Mouse (Mus musculus): ENCODE measurements at regions not wholly inside any gene's neighbourhood (a gene's known extent, or its start where the extent isn't known, plus 50 kb on each side); places are given as distances from the start of the nearest gene placed in this dataset.

- no peaks in the 10 kb centered on the region for H3K27me3 ChIP-seq (ENCODE audit: control insufficient read depth, insufficient read depth, low read length)
- H3K4me1 ChIP-seq (ENCODE audit: control insufficient read depth, insufficient read depth, low read length), result no peaks in the 10 kb centered on the region
- no peak overlapping the region for H3K9ac ChIP-seq (replicated peaks; ENCODE audit: low read depth, low read length)
- WGBS, result 68% methylated on average over 8 of the region's 8 CpGs
- no peak overlapping the region for H3K4me3 ChIP-seq (ENCODE audit: low read depth, low read length)
- no peak for ATAC-seq (ENCODE audit: low read depth)
- no peak overlapping the region for H3K27ac ChIP-seq (ENCODE audit: low read depth, low read length)
- H3K9me3 ChIP-seq (ENCODE audit: control insufficient read depth, low read length), result no peaks in the 10 kb centered on the region
- no peak overlapping the region for H3K4me2 ChIP-seq (ENCODE audit: low read depth, low read length)
- no peaks in the 10 kb centered on the region for H3K36me3 ChIP-seq (ENCODE audit: control insufficient read depth, insufficient read depth, low read length)
Measured at GRCm38 (mm10) chr13:25829146-25829924, 559.0 kb upstream of the Nrsn1 start.

- no peak for ATAC-seq (ENCODE audit: low read depth)
- 82% methylated on average over 2 of the region's 2 CpGs for WGBS
- H3K9ac ChIP-seq (replicated peaks; ENCODE audit: low read depth, low read length), result no peak overlapping the region
Measured at GRCm38 (mm10) chr13:25808564-25809253, 538.4 kb upstream of the Nrsn1 start.

GRCm38 (mm10) chr13:25793216-25793803 lies 523.0 kb upstream of the Nrsn1 start:
- ATAC-seq (ENCODE audit: low read depth), result no peak
- Histone ChIP-seq H3K9ac (replicated peaks; ENCODE audit: low read depth, low read length) (no peak overlapping the region), H3K4me1 (ENCODE audit: control insufficient read depth, insufficient read depth, low read length) (no peaks in the 10 kb centered on the region), H3K4me2 (ENCODE audit: low read depth, low read length) (no peak overlapping the region), H3K27ac (ENCODE audit: low read depth, low read length) (no peak overlapping the region), H3K9me3 (ENCODE audit: control insufficient read depth, low read length) (no peaks in the 10 kb centered on the region), H3K4me3 (ENCODE audit: low read depth, low read length) (no peak overlapping the region), H3K36me3 (ENCODE audit: control insufficient read depth, insufficient read depth, low read length) (no peaks in the 10 kb centered on the region), H3K27me3 (ENCODE audit: control insufficient read depth, insufficient read depth, low read length) (no peaks in the 10 kb centered on the region)
- WGBS, result 11% methylated on average over 2 of the region's 2 CpGs

More at GRCm38 (mm10) chr13:25808564-25809253, 538.4 kb upstream of the Nrsn1 start:
- no peaks in the 10 kb centered on the region for H3K27me3 ChIP-seq (ENCODE audit: control insufficient read depth, insufficient read depth, low read length)
- H3K4me2 ChIP-seq (ENCODE audit: low read depth, low read length), result no peak overlapping the region
- no peak overlapping the region for H3K4me3 ChIP-seq (ENCODE audit: low read depth, low read length)
- H3K9me3 ChIP-seq (ENCODE audit: control insufficient read depth, low read length), result no peaks in the 10 kb centered on the region
- no peaks in the 10 kb centered on the region for H3K36me3 ChIP-seq (ENCODE audit: control insufficient read depth, insufficient read depth, low read length)
- H3K4me1 ChIP-seq (ENCODE audit: control insufficient read depth, insufficient read depth, low read length), result no peaks in the 10 kb centered on the region
- no peak overlapping the region for H3K27ac ChIP-seq (ENCODE audit: low read depth, low read length)

GRCm38 (mm10) chr13:25781161-25781560 lies 510.9 kb upstream of the Nrsn1 start:
- Histone ChIP-seq H3K4me2 (ENCODE audit: low read depth, low read length) (no peak overlapping the region), H3K4me3 (ENCODE audit: low read depth, low read length) (no peak overlapping the region), H3K27ac (ENCODE audit: low read depth, low read length) (no peak overlapping the region), H3K4me1 (ENCODE audit: control insufficient read depth, insufficient read depth, low read length) (no peaks in the 10 kb centered on the region), H3K9me3 (ENCODE audit: control insufficient read depth, low read length) (no peaks in the 10 kb centered on the region), H3K9ac (replicated peaks; ENCODE audit: low read depth, low read length) (no peak overlapping the region), H3K36me3 (ENCODE audit: control insufficient read depth, insufficient read depth, low read length) (no peaks in the 10 kb centered on the region), H3K27me3 (ENCODE audit: control insufficient read depth, insufficient read depth, low read length) (no peaks in the 10 kb centered on the region)
- 70% methylated on average over 5 of the region's 5 CpGs for WGBS
- no peak for ATAC-seq (ENCODE audit: low read depth)

GRCm38 (mm10) chr13:25777706-25778105 lies 507.4 kb upstream of the Nrsn1 start:
- no peak for ATAC-seq (ENCODE audit: low read depth)
- Histone ChIP-seq H3K9ac (replicated peaks; ENCODE audit: low read depth, low read length) (no peak overlapping the region), H3K9me3 (ENCODE audit: control insufficient read depth, low read length) (no peaks in the 10 kb centered on the region), H3K27ac (ENCODE audit: low read depth, low read length) (no peak overlapping the region), H3K4me2 (ENCODE audit: low read depth, low read length) (no peak overlapping the region), H3K27me3 (ENCODE audit: control insufficient read depth, insufficient read depth, low read length) (no peaks in the 10 kb centered on the region), H3K4me3 (ENCODE audit: low read depth, low read length) (no peak overlapping the region), H3K36me3 (ENCODE audit: control insufficient read depth, insufficient read depth, low read length) (no peaks in the 10 kb centered on the region), H3K4me1 (ENCODE audit: control insufficient read depth, insufficient read depth, low read length) (no peaks in the 10 kb centered on the region)
- 90% methylated on average over 3 of the region's 3 CpGs for WGBS

GRCm38 (mm10) chr13:25774586-25775182 lies 504.4 kb upstream of the Nrsn1 start:
- H3K4me3 ChIP-seq (ENCODE audit: low read depth, low read length), result no peak overlapping the region
- 0 out of 2 replicates have a peak, but pooled peaks have one; percentile 34 for ATAC-seq (ENCODE audit: low read depth)
- H3K9ac ChIP-seq (replicated peaks; ENCODE audit: low read depth, low read length), result no peak overlapping the region
- no peaks in the 10 kb centered on the region for H3K27me3 ChIP-seq (ENCODE audit: control insufficient read depth, insufficient read depth, low read length)
- no peaks in the 10 kb centered on the region for H3K4me1 ChIP-seq (ENCODE audit: control insufficient read depth, insufficient read depth, low read length)
- H3K4me2 ChIP-seq (ENCODE audit: low read depth, low read length), result no peak overlapping the region
- no peaks in the 10 kb centered on the region for H3K36me3 ChIP-seq (ENCODE audit: control insufficient read depth, insufficient read depth, low read length)
- H3K9me3 ChIP-seq (ENCODE audit: control insufficient read depth, low read length), result no peaks in the 10 kb centered on the region
- H3K27ac ChIP-seq (ENCODE audit: low read depth, low read length), result no peak overlapping the region
- WGBS, result 37% methylated on average over 2 of the region's 2 CpGs

- Histone ChIP-seq H3K4me1 (ENCODE audit: control insufficient read depth, insufficient read depth, low read length) (no peaks in the 10 kb centered on the region; the same call in 1 of the 2 replicates), H3K36me3 (ENCODE audit: control insufficient read depth, insufficient read depth, low read length) (no peaks in the 10 kb centered on the region), H3K4me2 (ENCODE audit: low read depth, low read length) (no peak overlapping the region), H3K27ac (ENCODE audit: low read depth, low read length) (0 out of 2 replicates have a peak overlapping the region, but pooled peaks have one; percentile 7), H3K27me3 (ENCODE audit: control insufficient read depth, insufficient read depth, low read length) (no peaks in the 10 kb centered on the region), H3K9me3 (ENCODE audit: control insufficient read depth, low read length) (no peaks in the 10 kb centered on the region; the same call in 1 of the 2 replicates), H3K4me3 (ENCODE audit: low read depth, low read length) (no peak overlapping the region), H3K9ac (replicated peaks; ENCODE audit: low read depth, low read length) (no peak overlapping the region)
- peak; percentile 72; the same call in 1 of the 2 replicates for ATAC-seq (ENCODE audit: low read depth)
Measured at GRCm38 (mm10) chr13:25754515-25755105, 484.3 kb upstream of the Nrsn1 start.

- H3K4me1 ChIP-seq (ENCODE audit: control insufficient read depth, insufficient read depth, low read length), result no peaks in the 10 kb centered on the region; the same call in 1 of the 2 replicates
- H3K4me3 ChIP-seq (ENCODE audit: low read depth, low read length), result no peak overlapping the region
- WGBS, result 27% methylated on average over 4 of the region's 4 CpGs
- no peaks in the 10 kb centered on the region for H3K9me3 ChIP-seq (ENCODE audit: control insufficient read depth, low read length)
- ATAC-seq (ENCODE audit: low read depth), result peak; percentile 13; the same call in 1 of the 2 replicates
- H3K27me3 ChIP-seq (ENCODE audit: control insufficient read depth, insufficient read depth, low read length), result no peaks in the 10 kb centered on the region
- peak overlapping the region; percentile 55; the same call in 1 of the 2 replicates for H3K27ac ChIP-seq (ENCODE audit: low read depth, low read length)
- no peak overlapping the region for H3K4me2 ChIP-seq (ENCODE audit: low read depth, low read length)
- H3K9ac ChIP-seq (replicated peaks; ENCODE audit: low read depth, low read length), result no peak overlapping the region
- H3K36me3 ChIP-seq (ENCODE audit: control insufficient read depth, insufficient read depth, low read length), result no peaks in the 10 kb centered on the region
Measured at GRCm38 (mm10) chr13:25751409-25751777, 481.1 kb upstream of the Nrsn1 start.
